Mouse (Mus musculus): Measurements from ENCODE around the gene Ubtd1. TPM values are rescaled to one million over a fixed set of nuclear protein-coding genes. Genes with fewer than 3 reads are reported as not detected.

Gene Ubtd1
- polyA plus RNA-seq, 1 experiment from 2014 or later = 8.7 TPM

DNA sequence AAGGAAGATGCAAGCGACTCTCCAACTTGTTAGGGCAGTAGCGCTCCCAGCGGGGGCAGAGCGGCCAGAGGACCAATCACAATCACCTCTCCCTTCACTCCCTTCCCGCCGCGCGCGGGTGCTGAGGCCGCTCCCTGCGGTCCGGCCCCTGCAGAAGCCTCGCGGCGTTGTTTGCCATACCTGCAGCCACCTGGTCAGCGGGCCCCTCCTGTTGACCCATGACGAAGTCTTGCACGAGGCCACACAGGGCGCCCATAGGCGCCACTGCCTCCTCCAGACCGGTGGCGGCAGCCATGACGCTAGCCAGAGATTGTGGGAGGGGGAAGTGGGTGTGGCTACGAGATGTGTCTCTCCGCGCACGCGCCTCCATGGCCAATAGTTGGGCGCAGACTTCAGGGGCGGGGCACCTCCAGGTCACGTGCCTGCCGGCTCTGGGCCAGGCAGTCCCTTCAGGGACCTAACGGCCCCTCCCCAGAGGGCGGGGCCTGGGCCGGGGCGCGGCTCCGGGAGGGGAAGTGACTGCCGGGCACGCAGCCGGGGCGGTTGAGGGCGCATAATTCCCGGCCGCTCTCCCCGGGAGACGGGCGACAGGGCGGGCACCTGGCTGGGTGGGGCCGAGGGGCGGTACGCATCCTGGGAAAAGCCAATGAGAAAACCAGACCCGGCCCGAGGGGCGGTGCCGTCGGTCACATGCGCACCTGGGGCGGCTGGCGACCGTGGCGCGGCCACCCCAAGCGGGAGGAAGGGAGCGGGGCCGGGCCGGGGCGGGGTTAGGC, 556 bp upstream of the Ubtd1 start, which contains the start of gene Mms19:
Gene Mms19, minus strand, starts transcription at position 339 of the 776 bp plus-strand sequence.
- Histone ChIP-seq H3K36me3 (no peaks in the 10 kb centered on the region), H3K9me3 (no peaks in the 10 kb centered on the region), H3K4me1 (peaks cover 20% of the 10 kb centered on the region), H3K27ac (replicated peaks) (peak within 1 kb of the TSS; percentile 79), H3K27me3 (peaks cover 8% of the 10 kb centered on the region; the same call in 1 of the 2 replicates), H3K4me3 (peak within 1 kb of the TSS; percentile 70), H3K4me2 (replicated peaks) (peak within 1 kb of the TSS; percentile 98), H3K9ac (replicated peaks) (peak within 1 kb of the TSS; percentile 70)
- under 1% methylated on average over 63 of the region's 68 CpGs for WGBS
- ATAC-seq (replicated peaks) = peak; percentile 95

DNA sequence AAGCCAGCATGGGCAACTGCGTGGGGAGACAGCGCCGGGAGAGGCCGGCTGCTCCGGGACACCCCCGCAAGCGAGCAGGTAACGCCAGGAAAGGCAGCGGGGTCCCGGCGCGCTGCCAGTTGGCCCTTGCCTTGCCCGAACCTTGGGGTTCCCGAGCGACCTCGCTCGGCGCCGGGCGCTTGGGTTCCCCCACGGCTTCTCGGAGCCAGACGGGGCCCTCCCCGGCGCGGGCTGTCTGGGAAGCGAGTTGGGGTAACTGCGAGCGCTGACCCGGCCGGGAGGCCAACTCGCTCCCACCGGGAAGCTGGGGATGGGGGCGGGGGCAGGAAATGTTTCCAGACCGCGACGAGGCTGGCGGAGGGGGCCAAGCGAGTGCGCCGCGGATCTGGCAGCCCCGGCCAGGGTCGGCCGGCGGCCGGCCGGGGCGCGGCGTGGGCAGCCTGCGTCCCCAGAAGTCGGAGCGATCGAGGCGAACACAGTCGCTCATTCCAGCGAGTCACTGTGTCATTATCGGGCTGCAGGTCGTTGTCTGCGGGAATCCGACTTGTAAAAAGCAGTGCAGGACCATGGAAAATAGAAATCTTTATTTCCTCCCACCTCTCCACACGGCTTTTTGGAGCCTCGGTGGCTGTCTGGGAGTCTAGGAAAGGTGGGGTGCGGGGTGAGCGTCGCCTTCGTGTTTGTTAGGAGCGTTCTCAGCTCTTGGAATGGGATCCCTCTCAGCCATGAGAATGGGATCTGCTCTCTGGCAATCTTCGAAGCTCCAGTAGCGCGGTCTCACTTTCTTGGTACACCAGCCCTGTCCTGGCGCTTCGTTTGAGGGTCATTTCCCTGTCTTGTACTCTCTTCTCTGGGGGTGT, 598 bp downstream of the Ubtd1 start:
- Histone ChIP-seq H3K4me2 (replicated peaks) (peak overlapping the region; percentile 98), H3K27me3 (peaks cover 8% of the 10 kb centered on the region; the same call in 1 of the 2 replicates), H3K4me1 (peaks cover 20% of the 10 kb centered on the region), H3K27ac (replicated peaks) (peak overlapping the region; percentile 75; the same call in 1 of the 2 replicates), H3K36me3 (no peaks in the 10 kb centered on the region), H3K9me3 (no peaks in the 10 kb centered on the region), H3K4me3 (peak overlapping the region; percentile 70), H3K9ac (replicated peaks) (peak overlapping the region; percentile 55)
- under 1% methylated on average over 74 of the region's 74 CpGs for WGBS
- ATAC-seq (replicated peaks) = no peak; the same call in 1 of the 2 replicates

DNA sequence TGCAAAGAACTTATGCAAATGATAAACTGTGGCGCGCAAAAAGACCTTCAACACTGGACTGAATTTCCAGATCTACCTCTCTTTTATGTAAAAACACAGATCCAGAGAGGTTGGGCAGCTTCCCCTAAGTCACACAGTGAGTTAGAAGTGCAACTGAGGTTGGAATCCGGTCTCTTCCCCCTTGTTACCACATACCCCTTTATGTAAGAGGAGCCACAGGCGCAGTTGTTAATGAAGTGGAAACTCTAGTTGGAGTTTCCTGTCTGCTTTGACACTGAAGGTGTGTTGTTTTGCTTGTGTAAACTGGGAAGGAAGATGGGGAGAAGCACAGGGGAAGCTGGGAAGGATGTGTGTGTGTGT, 1.2 kb downstream of the Ubtd1 start:
- Histone ChIP-seq H3K9me3 (no peaks in the 10 kb centered on the region), H3K36me3 (no peaks in the 10 kb centered on the region), H3K4me1 (peaks cover 20% of the 10 kb centered on the region), H3K4me3 (peak overlapping the region; percentile 70), H3K4me2 (replicated peaks) (peak overlapping the region; percentile 98), H3K27me3 (peaks cover 8% of the 10 kb centered on the region; the same call in 1 of the 2 replicates), H3K27ac (replicated peaks) (no peak overlapping the region), H3K9ac (replicated peaks) (peak overlapping the region; percentile 55; the same call in 1 of the 2 replicates)
- 5% methylated on average over 4 of the region's 4 CpGs for WGBS
- ATAC-seq (replicated peaks) = no peak

DNA sequence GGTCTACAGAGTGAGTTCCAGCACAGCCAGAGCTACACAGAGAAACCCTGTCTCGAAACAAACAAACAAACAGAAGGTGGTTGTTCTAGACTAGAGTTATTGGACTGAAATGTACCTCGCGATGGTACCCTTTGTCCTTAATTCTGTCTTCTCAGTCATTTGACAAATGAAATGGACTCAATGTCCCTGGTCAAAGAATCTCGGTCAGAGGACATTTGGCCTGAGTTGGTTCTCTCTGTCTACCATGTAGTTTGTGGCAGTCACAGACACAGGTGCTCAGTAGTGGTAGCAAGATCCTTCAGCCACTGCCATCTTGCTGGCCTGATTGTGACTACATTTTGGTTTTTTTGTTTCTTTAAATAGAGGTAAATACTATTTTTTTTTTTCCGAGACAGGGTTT, 4.4 kb downstream of the Ubtd1 start:
- no peaks in the 10 kb centered on the region for H3K9me3 ChIP-seq
- ATAC-seq (replicated peaks) = no peak

DNA sequence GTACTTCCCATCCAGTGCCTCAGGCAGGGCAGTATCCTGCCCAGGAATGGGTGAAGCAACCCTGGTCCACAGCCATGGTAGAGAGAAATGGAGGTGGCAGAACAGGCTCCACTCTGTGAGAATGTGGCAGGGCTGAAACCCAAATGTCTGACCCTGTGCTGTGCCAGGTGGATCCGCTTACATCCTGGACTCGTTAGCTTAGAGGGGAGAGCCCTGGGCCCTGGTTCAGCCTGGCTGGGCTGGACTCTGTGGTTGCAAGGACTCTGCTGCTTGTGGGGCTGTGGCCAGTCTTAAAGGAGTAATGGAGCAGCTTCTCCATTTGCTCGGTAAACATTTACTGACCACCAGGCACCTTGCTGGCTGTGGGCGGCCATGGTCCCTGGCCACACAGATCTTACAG, 5.6 kb downstream of the Ubtd1 start:
- no peaks in the 10 kb centered on the region for H3K36me3 ChIP-seq
- no peak for ATAC-seq (replicated peaks)
- H3K27ac ChIP-seq (replicated peaks) = no peak overlapping the region
- 84% methylated on average over 4 of the region's 4 CpGs for WGBS
- no peak overlapping the region for H3K4me3 ChIP-seq
- H3K4me2 ChIP-seq (replicated peaks) = no peak overlapping the region
- peaks cover 7% of the 10 kb centered on the region; the same call in 1 of the 2 replicates for H3K4me1 ChIP-seq
- H3K9ac ChIP-seq (replicated peaks) = no peak overlapping the region
- no peaks in the 10 kb centered on the region for H3K9me3 ChIP-seq
- peaks cover 8% of the 10 kb centered on the region; the same call in 1 of the 2 replicates for H3K27me3 ChIP-seq

More for the DNA sequence above, 4.4 kb downstream of the Ubtd1 start:
- Histone ChIP-seq H3K4me3 (no peak overlapping the region), H3K36me3 (no peaks in the 10 kb centered on the region), H3K27ac (replicated peaks) (no peak overlapping the region), H3K9ac (replicated peaks) (no peak overlapping the region), H3K4me1 (peaks cover 11% of the 10 kb centered on the region; the same call in 1 of the 2 replicates), H3K27me3 (peaks cover 8% of the 10 kb centered on the region; the same call in 1 of the 2 replicates), H3K4me2 (replicated peaks) (no peak overlapping the region)
- 89% methylated on average over 5 of the region's 5 CpGs for WGBS

DNA sequence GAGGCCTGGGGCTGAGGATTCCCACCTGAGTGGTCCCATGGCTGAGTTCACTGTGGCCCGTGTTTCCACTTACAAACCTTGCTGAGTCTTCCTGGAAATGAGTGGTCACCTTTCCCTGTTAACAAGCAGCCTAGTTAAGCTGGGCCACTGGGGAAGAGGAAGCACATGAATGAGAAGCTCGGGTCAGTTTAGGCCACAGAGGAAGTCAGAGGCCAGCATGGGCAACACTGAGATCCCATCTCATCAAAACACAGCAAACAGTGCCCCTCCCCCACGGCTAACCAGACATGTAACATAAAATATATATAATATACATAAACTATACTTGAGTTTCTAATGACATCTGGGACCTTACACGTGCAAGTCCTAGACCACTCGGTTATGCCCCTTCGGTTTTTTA, 8.2 kb downstream of the Ubtd1 start:
- ATAC-seq (replicated peaks) = no peak
- H3K9ac ChIP-seq (replicated peaks) = no peak overlapping the region
- H3K9me3 ChIP-seq = no peaks in the 10 kb centered on the region
- WGBS = 87% methylated on average over 6 of the region's 6 CpGs
- no peak overlapping the region for H3K4me3 ChIP-seq
- no peaks in the 10 kb centered on the region for H3K27me3 ChIP-seq
- no peak overlapping the region for H3K27ac ChIP-seq (replicated peaks)
- H3K4me2 ChIP-seq (replicated peaks) = no peak overlapping the region
- H3K4me1 ChIP-seq = 0 out of 2 replicates have a peak, but pooled peaks cover 11% of the 10 kb centered on the region
- no peaks in the 10 kb centered on the region for H3K36me3 ChIP-seq

DNA sequence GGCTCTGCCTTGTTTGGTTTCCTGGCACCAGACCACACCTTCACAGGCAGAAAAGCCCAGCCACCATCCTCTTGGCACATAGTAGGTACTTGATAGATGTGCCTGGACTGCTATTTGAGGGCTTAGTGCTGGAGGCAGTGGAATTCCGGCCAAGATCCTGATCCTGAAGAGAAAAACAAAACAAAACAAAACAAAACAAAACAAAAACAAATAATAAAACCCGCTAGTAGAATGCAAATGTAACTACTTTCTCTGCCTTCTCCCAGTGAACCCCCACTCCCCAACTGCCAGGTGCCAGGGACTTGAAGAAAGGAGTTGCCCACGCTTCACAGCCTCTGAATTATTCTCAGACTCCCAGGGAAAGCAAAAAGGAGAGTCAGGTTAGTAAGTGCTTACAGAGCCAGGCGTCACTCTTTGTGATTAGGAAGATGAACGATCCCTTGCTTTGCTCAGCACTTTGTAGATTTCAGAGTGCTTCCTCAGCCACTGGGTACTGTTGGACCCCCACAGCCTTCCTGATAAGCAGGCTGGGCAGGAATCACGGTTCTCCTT, 10.4 kb downstream of the Ubtd1 start:
- Histone ChIP-seq H3K9ac (replicated peaks) (no peak overlapping the region), H3K4me3 (no peak overlapping the region), H3K27me3 (no peaks in the 10 kb centered on the region), H3K9me3 (no peaks in the 10 kb centered on the region), H3K27ac (replicated peaks) (no peak overlapping the region), H3K4me2 (replicated peaks) (no peak overlapping the region), H3K4me1 (0 out of 2 replicates have a peak, but pooled peaks cover 11% of the 10 kb centered on the region), H3K36me3 (no peaks in the 10 kb centered on the region)
- no peak for ATAC-seq (replicated peaks)
- 18% methylated on average over 6 of the region's 6 CpGs for WGBS

DNA sequence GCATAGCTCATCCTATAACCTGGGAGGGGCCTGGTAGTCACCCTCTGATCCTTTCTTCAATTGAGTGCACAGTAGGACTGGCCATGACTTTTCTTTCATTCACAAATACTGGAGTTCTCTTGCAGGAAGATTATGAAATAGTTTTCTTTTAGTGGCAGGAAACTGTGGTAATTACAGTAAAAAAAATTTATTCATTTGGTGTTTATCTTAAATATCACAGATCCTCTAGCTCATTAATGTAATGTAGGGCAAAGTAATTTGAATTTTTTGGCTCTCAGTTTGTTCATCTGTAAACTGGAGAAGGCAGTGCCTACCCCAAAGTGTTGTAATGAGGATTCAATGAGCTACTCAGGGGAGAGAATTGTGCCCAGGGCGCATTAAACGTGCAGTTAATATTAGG, 11.4 kb downstream of the Ubtd1 start:
- Histone ChIP-seq H3K4me3 (no peak overlapping the region), H3K36me3 (no peaks in the 10 kb centered on the region), H3K27me3 (no peaks in the 10 kb centered on the region), H3K4me2 (replicated peaks) (no peak overlapping the region), H3K9ac (replicated peaks) (no peak overlapping the region), H3K27ac (replicated peaks) (no peak overlapping the region), H3K9me3 (no peaks in the 10 kb centered on the region), H3K4me1 (0 out of 2 replicates have a peak, but pooled peaks cover 11% of the 10 kb centered on the region)
- ATAC-seq (replicated peaks) = no peak
- WGBS = 71% methylated on average over 2 of the region's 2 CpGs

DNA sequence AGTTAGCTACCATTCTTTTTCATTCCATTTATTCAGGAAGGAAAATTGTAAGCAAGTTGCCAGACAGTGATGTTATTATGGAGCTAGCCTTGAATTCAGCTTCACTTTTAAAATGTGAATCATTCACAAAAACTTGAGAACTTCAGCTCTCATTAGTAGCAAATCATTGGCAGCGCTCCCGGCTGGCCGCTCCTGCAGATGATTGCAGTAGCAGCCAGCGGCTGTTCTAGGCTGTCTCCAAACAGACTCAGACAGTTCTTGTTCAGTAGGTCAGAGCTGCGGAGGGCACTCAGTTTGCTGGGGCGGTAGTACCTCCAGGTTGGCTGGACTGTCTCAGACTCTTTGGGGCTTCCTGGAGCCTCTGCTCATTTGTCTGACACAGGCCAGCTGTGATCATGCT, 11.9 kb downstream of the Ubtd1 start:
- no peaks in the 10 kb centered on the region for H3K9me3 ChIP-seq
- ATAC-seq (replicated peaks) = no peak
- 48% methylated on average over 6 of the region's 6 CpGs for WGBS
- no peak overlapping the region for H3K9ac ChIP-seq (replicated peaks)
- no peak overlapping the region for H3K27ac ChIP-seq (replicated peaks)
- no peaks in the 10 kb centered on the region for H3K36me3 ChIP-seq
- H3K4me3 ChIP-seq = no peak overlapping the region
- 0 out of 2 replicates have a peak, but pooled peaks cover 11% of the 10 kb centered on the region for H3K4me1 ChIP-seq
- no peaks in the 10 kb centered on the region for H3K27me3 ChIP-seq
- no peak overlapping the region for H3K4me2 ChIP-seq (replicated peaks)

DNA sequence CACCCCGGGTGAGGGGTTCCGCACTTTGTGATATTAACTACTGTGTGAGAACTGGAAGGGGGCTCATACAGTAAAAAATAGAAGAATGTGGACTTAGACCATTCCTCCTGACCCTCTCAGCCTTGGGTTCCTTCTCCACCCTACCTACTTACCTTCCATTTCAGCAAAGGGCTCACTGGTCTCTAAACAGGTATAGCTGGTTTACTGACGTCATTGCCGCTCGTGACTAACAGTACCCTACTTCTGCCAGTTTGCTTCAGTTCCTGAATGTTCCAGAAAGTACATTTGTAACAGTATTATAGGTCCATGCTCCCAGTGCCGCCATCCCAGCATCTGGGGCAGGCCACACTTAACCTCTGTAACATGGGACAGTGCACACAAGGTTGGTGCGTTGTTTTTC, 12.5 kb downstream of the Ubtd1 start:
- Histone ChIP-seq H3K4me2 (replicated peaks) (no peak overlapping the region), H3K4me1 (0 out of 2 replicates have a peak, but pooled peaks cover 11% of the 10 kb centered on the region), H3K36me3 (no peaks in the 10 kb centered on the region), H3K27ac (replicated peaks) (no peak overlapping the region), H3K27me3 (no peaks in the 10 kb centered on the region), H3K9me3 (no peaks in the 10 kb centered on the region), H3K9ac (replicated peaks) (no peak overlapping the region), H3K4me3 (no peak overlapping the region)
- WGBS = 93% methylated on average over 7 of the region's 7 CpGs
- no peak for ATAC-seq (replicated peaks)

DNA sequence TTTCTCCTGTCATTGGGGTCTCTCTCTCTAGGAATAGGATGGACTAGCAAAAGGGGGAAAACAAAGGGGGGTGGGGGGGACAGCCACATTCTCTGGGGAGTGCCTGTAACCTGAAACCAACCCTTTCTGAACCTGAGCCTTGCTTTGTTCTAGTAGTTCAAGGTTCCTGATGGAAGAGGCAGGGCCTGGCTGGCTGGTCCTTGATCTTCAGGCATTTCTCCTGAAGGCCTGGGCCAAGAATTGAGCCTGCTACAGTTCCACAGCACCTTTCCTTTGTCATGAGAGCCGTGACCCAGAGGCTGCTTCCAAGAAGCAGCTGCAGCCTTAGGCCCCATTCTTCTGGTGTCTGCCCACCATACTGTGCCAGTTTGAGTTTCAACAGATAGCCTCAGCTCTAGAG, 13.9 kb downstream of the Ubtd1 start:
- H3K27me3 ChIP-seq = no peaks in the 10 kb centered on the region
- H3K4me1 ChIP-seq = 0 out of 2 replicates have a peak, but pooled peaks cover 11% of the 10 kb centered on the region
- H3K4me3 ChIP-seq = no peak overlapping the region
- no peak overlapping the region for H3K4me2 ChIP-seq (replicated peaks)
- H3K36me3 ChIP-seq = no peaks in the 10 kb centered on the region
- no peak overlapping the region for H3K9ac ChIP-seq (replicated peaks)
- WGBS = 58% methylated on average over 1 of the region's 1 CpGs
- no peak for ATAC-seq (replicated peaks)
- H3K27ac ChIP-seq (replicated peaks) = no peak overlapping the region
- H3K9me3 ChIP-seq = no peaks in the 10 kb centered on the region

Data from forebrain, embryonic 15.5 days (tissue).